Mouse (Mus musculus) midbrain, embryonic 14.5 days (tissue): ENCODE results near the gene Dennd1b. TPM values are rescaled to one million over a fixed set of nuclear protein-coding genes. Genes with fewer than 3 reads are reported as not detected.
A peak's percentile ranks its signal among the peaks of the same experiment; 100 is the strongest.

Source experiments
- ATAC-seq: fragments of 200-750 bp; cut with Nextera tagmentation; 2 replicates; pipeline ENCODE4 v1.8.0; 2017; ENCODE audit warnings: moderate number of reproducible peaks, moderate library complexity; ENCODE audit not compliant: low FRiP score, low TSS enrichment
- DNase-seq: peaks from one replicate; pipeline ENCODE4 v3.0.0-alpha.2; 2015
- H3K27ac ChIP-seq: fragments of 300-500 bp; sonication (generic); replicated peaks from 2 replicates; pipeline ENCODE4 v1.5.1; 2014; ENCODE audit warnings: mild to moderate bottlenecking, low read depth, low read length, moderate library complexity
- H3K27me3 ChIP-seq: fragments of 300-500 bp; sonication (generic); 2 replicates; pipeline ENCODE4 v1.6.1; 2014; ENCODE audit warnings: low read length, control low read depth, mixed read lengths; ENCODE audit not compliant: control insufficient read depth, insufficient read depth
- H3K36me3 ChIP-seq: fragments of 300-500 bp; sonication (generic); 2 replicates; pipeline ENCODE4 v1.6.1; 2014; ENCODE audit warnings: low read length, control low read depth; ENCODE audit not compliant: control insufficient read depth, insufficient read depth
- H3K4me1 ChIP-seq: fragments of 300-500 bp; sonication (generic); 2 replicates; pipeline ENCODE4 v1.6.1; 2014; ENCODE audit warnings: mild to moderate bottlenecking, antibody characterized with exemption, low read length, control low read depth; ENCODE audit not compliant: control insufficient read depth, insufficient read depth
- H3K4me2 ChIP-seq: fragments of 300-500 bp; sonication (generic); 2 replicates; pipeline ENCODE4 v1.6.1; 2014; ENCODE audit warnings: mild to moderate bottlenecking, low read length, moderate library complexity
- H3K4me3 ChIP-seq: fragments of 300-500 bp; sonication (generic); replicated peaks from 2 replicates; pipeline ENCODE4 v1.5.1; 2014; ENCODE audit warnings: low read depth, low read length
- H3K9ac ChIP-seq: fragments of 300-500 bp; sonication (generic); replicated peaks from 2 replicates; pipeline ENCODE4 v1.6.1; 2014; ENCODE audit warnings: mild to moderate bottlenecking, low read length, moderate library complexity
- H3K9me3 ChIP-seq: fragments of 300-500 bp; sonication (generic); 2 replicates; pipeline ENCODE4 v1.6.1; 2016; ENCODE audit warnings: low read length, control low read depth, mixed read lengths; ENCODE audit not compliant: control insufficient read depth
- WGBS: fragments of 180-500 bp; shearing (Covaris S2); extraction: QIAGEN DNeasy Blood & Tissue Kit; methylation state at CpG from one replicate; pipeline ENCODE4 v1.1.7; 2014; 5-methylcytosine and 5-hydroxymethylcytosine counted together
- polyA plus RNA-seq: library from polyadenylated mRNA; unstranded; fragments of >200 nt; fragmentation: Nextera tagmentation; extraction: Ambion mirVana; gene quantifications from 2 replicates; pipeline ENCODE4 v1.2.1, GENCODE M21; 2014

Dennd1b gene
- polyA plus RNA-seq, 1 experiment from 2014 or later = 15.0 TPM

- Histone ChIP-seq H3K4me1 (no peaks in the 10 kb centered on the region), H3K9ac (no peak overlapping the region), H3K9me3 (no peaks in the 10 kb centered on the region), H3K36me3 (no peaks in the 10 kb centered on the region), H3K4me2 (no peak overlapping the region), H3K4me3 (no peak overlapping the region), H3K27me3 (no peaks in the 10 kb centered on the region), H3K27ac (no peak overlapping the region)
- WGBS = 50% methylated on average over 5 of the region's 5 CpGs
- DNase-seq (no peak), ATAC-seq (no peak)
Observed at GRCm38 (mm10) chr1:139015118-139015788, 52.0 kb downstream of the Dennd1b start.

GRCm38 (mm10) chr1:139021298-139021697 is 58.1 kb downstream of the Dennd1b start:
- Histone ChIP-seq H3K4me2 (peak overlapping the region; percentile 32), H3K4me1 (peaks cover 16% of the 10 kb centered on the region), H3K27ac (peak overlapping the region; percentile 61; the same call in 1 of the 2 replicates), H3K27me3 (no peaks in the 10 kb centered on the region), H3K36me3 (no peaks in the 10 kb centered on the region), H3K9ac (no peak overlapping the region), H3K9me3 (no peaks in the 10 kb centered on the region), H3K4me3 (no peak overlapping the region)
- WGBS = 25% methylated on average over 7 of the region's 7 CpGs
- ATAC-seq = peak; percentile 57; the same call in 1 of the 2 replicates
- DNase-seq = peak; percentile 64

- 18% methylated on average over 8 of the region's 8 CpGs for WGBS
- Histone ChIP-seq H3K4me3 (no peak overlapping the region), H3K4me1 (peaks cover 19% of the 10 kb centered on the region), H3K9me3 (no peaks in the 10 kb centered on the region), H3K27me3 (no peaks in the 10 kb centered on the region), H3K36me3 (no peaks in the 10 kb centered on the region), H3K4me2 (peak overlapping the region; percentile 11; the same call in 1 of the 2 replicates), H3K27ac (peak overlapping the region; percentile 71), H3K9ac (no peak overlapping the region)
- DNase-seq (peak; percentile 66), ATAC-seq (peak; percentile 83; the same call in 1 of the 2 replicates)
Observed at GRCm38 (mm10) chr1:139025882-139026645, 62.8 kb downstream of the Dennd1b start.

GRCm38 (mm10) chr1:139029521-139029920 is 66.3 kb downstream of the Dennd1b start:
- Histone ChIP-seq H3K9me3 (no peaks in the 10 kb centered on the region), H3K4me1 (peaks cover 13% of the 10 kb centered on the region), H3K4me2 (no peak overlapping the region), H3K9ac (no peak overlapping the region), H3K36me3 (no peaks in the 10 kb centered on the region), H3K27ac (no peak overlapping the region), H3K4me3 (no peak overlapping the region), H3K27me3 (no peaks in the 10 kb centered on the region)
- ATAC-seq (no peak), DNase-seq (no peak)

GRCm38 (mm10) chr1:139032411-139032810 is 69.2 kb downstream of the Dennd1b start:
- no peak overlapping the region for H3K4me2 ChIP-seq
- WGBS = 83% methylated on average over 1 of the region's 1 CpGs
- no peak overlapping the region for H3K27ac ChIP-seq
- no peaks in the 10 kb centered on the region for H3K36me3 ChIP-seq
- H3K9me3 ChIP-seq = no peaks in the 10 kb centered on the region
- ATAC-seq = no peak
- H3K4me1 ChIP-seq = peaks cover 5% of the 10 kb centered on the region; the same call in 1 of the 2 replicates
- no peak overlapping the region for H3K4me3 ChIP-seq
- no peak for DNase-seq
- H3K27me3 ChIP-seq = no peaks in the 10 kb centered on the region
- H3K9ac ChIP-seq = no peak overlapping the region

GRCm38 (mm10) chr1:139035141-139035540 is 71.9 kb downstream of the Dennd1b start:
- ATAC-seq (no peak), DNase-seq (no peak)
- H3K27me3 ChIP-seq = no peaks in the 10 kb centered on the region
- H3K27ac ChIP-seq = no peak overlapping the region
- H3K4me1 ChIP-seq = peaks cover 12% of the 10 kb centered on the region
- no peak overlapping the region for H3K4me2 ChIP-seq
- WGBS = 65% methylated on average over 4 of the region's 4 CpGs
- H3K9ac ChIP-seq = no peak overlapping the region
- H3K9me3 ChIP-seq = no peaks in the 10 kb centered on the region
- H3K36me3 ChIP-seq = no peaks in the 10 kb centered on the region
- H3K4me3 ChIP-seq = no peak overlapping the region

GRCm38 (mm10) chr1:139036302-139036701 is 73.1 kb downstream of the Dennd1b start:
- H3K4me1 ChIP-seq = peaks cover 12% of the 10 kb centered on the region
- no peak for DNase-seq
- H3K4me3 ChIP-seq = no peak overlapping the region
- no peak for ATAC-seq
- H3K27me3 ChIP-seq = no peaks in the 10 kb centered on the region
- 85% methylated on average over 1 of the region's 1 CpGs for WGBS
- no peak overlapping the region for H3K4me2 ChIP-seq
- H3K9me3 ChIP-seq = no peaks in the 10 kb centered on the region
- H3K9ac ChIP-seq = no peak overlapping the region
- 0 out of 2 replicates have a peak overlapping the region, but pooled peaks have one; percentile 20 for H3K27ac ChIP-seq
- no peaks in the 10 kb centered on the region for H3K36me3 ChIP-seq

- no peak for ATAC-seq
- no peaks in the 10 kb centered on the region for H3K36me3 ChIP-seq
- 0 out of 2 replicates have a peak overlapping the region, but pooled peaks have one; percentile 20 for H3K27ac ChIP-seq
- H3K9ac ChIP-seq = no peak overlapping the region
- no peak overlapping the region for H3K4me3 ChIP-seq
- no peak overlapping the region for H3K4me2 ChIP-seq
- 51% methylated on average over 7 of the region's 7 CpGs for WGBS
- no peaks in the 10 kb centered on the region for H3K27me3 ChIP-seq
- H3K9me3 ChIP-seq = no peaks in the 10 kb centered on the region
- DNase-seq = no peak
- peaks cover 12% of the 10 kb centered on the region for H3K4me1 ChIP-seq
Observed at GRCm38 (mm10) chr1:139036768-139037507, 73.7 kb downstream of the Dennd1b start.
